18 mouse cellular contexts compared by ENCODE assay signal in the genomic region with DNA sequence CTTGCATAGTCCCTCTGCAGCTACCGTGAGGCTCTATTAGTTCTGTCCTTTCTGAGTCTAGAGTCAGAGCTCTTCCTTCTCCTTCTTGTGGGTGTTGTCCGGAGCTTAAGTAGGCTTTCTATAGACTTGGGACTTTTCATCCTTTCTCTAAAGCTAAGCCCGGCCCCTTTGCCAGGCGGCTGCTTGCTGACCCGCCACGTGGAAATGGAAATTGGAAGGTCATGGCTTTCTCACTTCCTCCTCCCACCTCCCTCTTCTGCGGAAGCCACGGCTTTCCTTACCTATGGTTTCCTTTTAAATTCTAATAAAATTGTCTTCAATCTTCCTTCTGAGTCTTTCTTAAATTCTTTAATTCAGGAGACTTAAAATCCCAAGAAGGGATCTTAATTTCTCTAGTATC.
"Had no signal": no experiment of that assay in that cellular context is flagged by ENCODE, and none has a peak within 500 bp of the region (broad histone marks: within the 10 kb centered on the region; RNA-seq: fewer than 3 reads in every experiment).

No protein-coding gene starts in this region.

- H3K9ac ChIP-seq: liver, embryonic 14.5 days; lung, embryonic 14.5 days; midbrain, embryonic 12.5 days; neural tube, embryonic 13.5 days; neural tube, embryonic 15.5 days had no signal

- H3K27me3 ChIP-seq: neural tube, embryonic 13.5 days; neural tube, embryonic 15.5 days had no signal

- H3K9me3 ChIP-seq: midbrain, embryonic 12.5 days; neural tube, embryonic 13.5 days; neural tube, embryonic 15.5 days had no signal

- ATAC-seq: midbrain, embryonic 16.5 days had no signal

- H3K4me1 ChIP-seq: midbrain, embryonic 12.5 days; neural tube, embryonic 13.5 days had no signal

- DNase-seq: lung, adult 18-20 months; lung, embryonic 14.5 days; lung, postnatal 10 days; lung, postnatal 4 days; retina, postnatal 1 day; right cerebral cortex, adult 18-20 months; right cerebral cortex, postnatal 25 days; right cerebral cortex, postnatal 4 days; spleen, adult 18-20 months; thymus, adult 18-20 months; thymus, postnatal 25 days; thymus, postnatal 4 days had no signal

- H3K36me3 ChIP-seq: midbrain, embryonic 12.5 days; neural tube, embryonic 13.5 days; neural tube, embryonic 15.5 days had no signal

- H3K4me3 ChIP-seq: midbrain, embryonic 12.5 days; myocyte; neural tube, embryonic 13.5 days; neural tube, embryonic 15.5 days had no signal

- H3K27ac ChIP-seq: liver, embryonic 14.5 days; midbrain, embryonic 12.5 days; neural tube, embryonic 13.5 days; neural tube, embryonic 15.5 days had no signal

- H3K4me2 ChIP-seq: lung, embryonic 14.5 days; midbrain, embryonic 12.5 days; neural tube, embryonic 13.5 days; neural tube, embryonic 15.5 days had no signal
